Mouse (Mus musculus): ENCODE measurements around the gene Ikzf3. TPM values are rescaled to one million over a fixed set of nuclear protein-coding genes. Genes with fewer than 3 reads are reported as not detected.

Ikzf3 gene
- polyA plus RNA-seq, 1 experiment = not detected

- no peak within 1 kb of the TSS for H3K27ac ChIP-seq (ENCODE audit: insufficient read depth, low read depth, low read length)
- no peaks in the 10 kb centered on the region for H3K4me1 ChIP-seq (ENCODE audit: control insufficient read depth, insufficient read depth, low read length)
- TF ChIP-seq CTCF (IDR thresholded peaks at IDR 0.05; ENCODE audit: low read depth, low read length) (no peak), POLR2A (IDR thresholded peaks at IDR 0.05; ENCODE audit: borderline replicate concordance, low read depth, low read length) (no peak)
- no peak within 1 kb of the TSS for H3K4me3 ChIP-seq (ENCODE audit: insufficient read depth, low read length)
These were observed 99.6 kb downstream of the Ikzf3 start, which contains the start of gene Grb7 for GRCm38 (mm10) chr11:98446213-98446561. Grb7 (plus strand) TSS chr11:98446394.

GRCm38 (mm10) chr11:98445679-98446078 lies 100.2 kb downstream of the Ikzf3 start:
- Histone ChIP-seq H3K4me1 (ENCODE audit: control insufficient read depth, insufficient read depth, low read length) (no peaks in the 10 kb centered on the region), H3K4me3 (ENCODE audit: insufficient read depth, low read length) (no peak overlapping the region), H3K27ac (ENCODE audit: insufficient read depth, low read depth, low read length) (no peak overlapping the region)
- no peak for TF ChIP-seq CTCF (IDR thresholded peaks at IDR 0.05; ENCODE audit: low read depth, low read length)
- no peak for TF ChIP-seq POLR2A (IDR thresholded peaks at IDR 0.05; ENCODE audit: borderline replicate concordance, low read depth, low read length)

- no peak overlapping the region for H3K4me3 ChIP-seq (ENCODE audit: insufficient read depth, low read length)
- TF ChIP-seq CTCF (IDR thresholded peaks at IDR 0.05; ENCODE audit: low read depth, low read length) = no peak
- no peak for TF ChIP-seq POLR2A (IDR thresholded peaks at IDR 0.05; ENCODE audit: borderline replicate concordance, low read depth, low read length)
- no peaks in the 10 kb centered on the region for H3K4me1 ChIP-seq (ENCODE audit: control insufficient read depth, insufficient read depth, low read length)
- H3K27ac ChIP-seq (ENCODE audit: insufficient read depth, low read depth, low read length) = no peak overlapping the region
These were observed 100.6 kb downstream of the Ikzf3 start for GRCm38 (mm10) chr11:98445238-98445637.

- Histone ChIP-seq H3K4me3 (ENCODE audit: insufficient read depth, low read length) (no peak overlapping the region), H3K27ac (ENCODE audit: insufficient read depth, low read depth, low read length) (no peak overlapping the region), H3K4me1 (ENCODE audit: control insufficient read depth, insufficient read depth, low read length) (no peaks in the 10 kb centered on the region)
- TF ChIP-seq POLR2A (IDR thresholded peaks at IDR 0.05; ENCODE audit: borderline replicate concordance, low read depth, low read length) (no peak), CTCF (IDR thresholded peaks at IDR 0.05; ENCODE audit: low read depth, low read length) (no peak)
These were observed 102.1 kb downstream of the Ikzf3 start for GRCm38 (mm10) chr11:98443688-98444087.

GRCm38 (mm10) chr11:98438331-98439158 lies 107.3 kb downstream of the Ikzf3 start, which contains the start of gene Mien1:
Mien1 (minus strand) TSS chr11:98438991.
- TF ChIP-seq POLR2A (IDR thresholded peaks at IDR 0.05; ENCODE audit: borderline replicate concordance, low read depth, low read length) (no peak), CTCF (IDR thresholded peaks at IDR 0.05; ENCODE audit: low read depth, low read length) (0 out of 2 replicates have a peak, but pooled peaks have one; percentile 20)
- Histone ChIP-seq H3K27ac (ENCODE audit: insufficient read depth, low read depth, low read length) (peak within 1 kb of the TSS; percentile 86), H3K4me1 (ENCODE audit: control insufficient read depth, insufficient read depth, low read length) (no peaks in the 10 kb centered on the region), H3K4me3 (ENCODE audit: insufficient read depth, low read length) (peak within 1 kb of the TSS; percentile 69)

- no peak for TF ChIP-seq CTCF (IDR thresholded peaks at IDR 0.05; ENCODE audit: low read depth, low read length)
- no peak for TF ChIP-seq POLR2A (IDR thresholded peaks at IDR 0.05; ENCODE audit: borderline replicate concordance, low read depth, low read length)
- H3K27ac ChIP-seq (ENCODE audit: insufficient read depth, low read depth, low read length) = no peak overlapping the region
- H3K4me3 ChIP-seq (ENCODE audit: insufficient read depth, low read length) = no peak overlapping the region
- no peaks in the 10 kb centered on the region for H3K4me1 ChIP-seq (ENCODE audit: control insufficient read depth, insufficient read depth, low read length)
These were observed 108.4 kb downstream of the Ikzf3 start for GRCm38 (mm10) chr11:98437441-98437840.

GRCm38 (mm10) chr11:98435723-98436122 lies 110.1 kb downstream of the Ikzf3 start:
- H3K4me1 ChIP-seq (ENCODE audit: control insufficient read depth, insufficient read depth, low read length) = no peaks in the 10 kb centered on the region
- no peak overlapping the region for H3K4me3 ChIP-seq (ENCODE audit: insufficient read depth, low read length)
- TF ChIP-seq CTCF (IDR thresholded peaks at IDR 0.05; ENCODE audit: low read depth, low read length) = no peak
- no peak for TF ChIP-seq POLR2A (IDR thresholded peaks at IDR 0.05; ENCODE audit: borderline replicate concordance, low read depth, low read length)
- H3K27ac ChIP-seq (ENCODE audit: insufficient read depth, low read depth, low read length) = no peak overlapping the region

- no peaks in the 10 kb centered on the region for H3K4me1 ChIP-seq (ENCODE audit: control insufficient read depth, insufficient read depth, low read length)
- no peak for TF ChIP-seq POLR2A (IDR thresholded peaks at IDR 0.05; ENCODE audit: borderline replicate concordance, low read depth, low read length)
- no peak for TF ChIP-seq CTCF (IDR thresholded peaks at IDR 0.05; ENCODE audit: low read depth, low read length)
- no peak overlapping the region for H3K27ac ChIP-seq (ENCODE audit: insufficient read depth, low read depth, low read length)
- H3K4me3 ChIP-seq (ENCODE audit: insufficient read depth, low read length) = no peak overlapping the region
These were observed 113.9 kb downstream of the Ikzf3 start for GRCm38 (mm10) chr11:98431743-98432502.

DNA sequence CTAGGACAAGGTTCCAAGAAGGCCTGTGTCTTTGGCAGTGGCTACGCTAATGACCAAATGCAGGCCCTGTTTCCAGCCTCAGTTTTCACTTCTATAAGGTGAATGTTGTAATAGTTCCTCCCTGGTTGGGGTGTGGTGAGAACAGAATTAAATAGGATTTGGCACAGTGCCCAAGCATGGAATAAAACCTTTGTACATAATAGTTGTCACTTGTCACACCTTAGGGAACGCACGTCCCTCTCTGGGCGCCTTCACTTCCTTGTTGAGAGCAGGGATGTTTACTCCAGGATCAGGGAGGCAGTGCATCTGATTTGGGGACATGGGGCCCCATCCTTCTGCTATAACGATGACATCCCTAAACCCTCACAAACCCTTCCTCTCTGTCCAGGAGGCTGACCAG lies 117.4 kb downstream of the Ikzf3 start:
- no peak for TF ChIP-seq CTCF (IDR thresholded peaks at IDR 0.05; ENCODE audit: low read depth, low read length)
- TF ChIP-seq POLR2A (IDR thresholded peaks at IDR 0.05; ENCODE audit: borderline replicate concordance, low read depth, low read length) = no peak
- Histone ChIP-seq H3K4me1 (ENCODE audit: control insufficient read depth, insufficient read depth, low read length) (no peaks in the 10 kb centered on the region), H3K27ac (ENCODE audit: insufficient read depth, low read depth, low read length) (no peak overlapping the region), H3K4me3 (ENCODE audit: insufficient read depth, low read length) (no peak overlapping the region)

GRCm38 (mm10) chr11:98426592-98426991 lies 119.2 kb downstream of the Ikzf3 start:
- Histone ChIP-seq H3K4me3 (ENCODE audit: insufficient read depth, low read length) (no peak overlapping the region), H3K27ac (ENCODE audit: insufficient read depth, low read depth, low read length) (no peak overlapping the region), H3K4me1 (ENCODE audit: control insufficient read depth, insufficient read depth, low read length) (no peaks in the 10 kb centered on the region)
- TF ChIP-seq CTCF (IDR thresholded peaks at IDR 0.05; ENCODE audit: low read depth, low read length) (no peak), POLR2A (IDR thresholded peaks at IDR 0.05; ENCODE audit: borderline replicate concordance, low read depth, low read length) (no peak)
